Mouse (Mus musculus): Measurements from ENCODE around the gene Lrrc23.

GRCm38 (mm10) chr6:124750405-124750804 is 29.1 kb downstream of the Lrrc23 start:
- TF ChIP-seq CTCF (IDR thresholded peaks at IDR 0.05; ENCODE audit: low read depth) (no peak), EP300 (IDR thresholded peaks at IDR 0.05; ENCODE audit: low read depth) (no peak)

Data from liver, embryonic 14.5 days (tissue).